Mouse (Mus musculus) CD4-positive, CD25-positive, alpha-beta regulatory T cell, adult 2 months (primary cell): ENCODE measurements around the gene Slc23a3.

ENCODE experiments used
- DNase-seq: peaks from one replicate; pipeline ENCODE4 v3.0.0-alpha.2; 2012; ENCODE audit warnings: low read depth, low spot score

Slc23a3 gene

DNA sequence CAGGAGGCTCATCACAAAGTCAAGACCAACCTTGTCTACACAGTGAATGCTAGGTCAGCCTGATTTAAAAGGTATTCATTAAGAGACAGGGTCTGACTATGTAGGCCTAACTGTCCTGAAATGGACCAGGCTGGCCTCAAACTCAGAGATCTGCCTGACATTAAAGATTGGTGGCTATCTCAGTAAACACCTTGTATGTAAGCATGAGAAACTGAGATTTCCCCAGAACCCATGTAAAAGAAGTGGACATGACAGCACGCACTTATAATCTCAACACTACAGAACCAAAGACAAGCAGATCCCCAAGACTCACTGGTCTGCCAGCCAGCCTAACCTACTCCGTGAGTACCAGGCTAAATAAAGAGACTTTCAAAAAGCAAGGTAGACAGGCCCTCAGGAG is 4.8 kb upstream of the Slc23a3 start:
- no peak for DNase-seq

DNA sequence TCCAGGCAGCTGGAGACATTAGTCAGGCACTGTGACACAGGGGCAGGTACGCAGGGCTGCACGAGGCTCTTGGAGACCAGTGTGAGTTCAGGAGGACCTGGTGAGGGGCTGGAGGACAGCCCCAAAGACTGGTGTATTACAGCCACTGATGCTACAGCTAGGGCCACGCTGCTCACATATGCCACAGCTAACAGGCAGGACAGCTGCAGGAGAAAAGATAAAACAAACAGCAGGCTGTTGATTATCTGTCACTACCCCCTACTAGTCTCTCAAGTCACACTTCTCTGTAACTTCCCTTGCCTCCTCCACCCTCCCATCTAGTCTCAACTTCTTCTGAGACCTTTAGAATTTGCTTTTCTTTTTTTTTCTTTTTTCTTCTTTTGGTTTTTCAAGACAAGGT is 3.0 kb upstream of the Slc23a3 start:
- no peak for DNase-seq

DNA sequence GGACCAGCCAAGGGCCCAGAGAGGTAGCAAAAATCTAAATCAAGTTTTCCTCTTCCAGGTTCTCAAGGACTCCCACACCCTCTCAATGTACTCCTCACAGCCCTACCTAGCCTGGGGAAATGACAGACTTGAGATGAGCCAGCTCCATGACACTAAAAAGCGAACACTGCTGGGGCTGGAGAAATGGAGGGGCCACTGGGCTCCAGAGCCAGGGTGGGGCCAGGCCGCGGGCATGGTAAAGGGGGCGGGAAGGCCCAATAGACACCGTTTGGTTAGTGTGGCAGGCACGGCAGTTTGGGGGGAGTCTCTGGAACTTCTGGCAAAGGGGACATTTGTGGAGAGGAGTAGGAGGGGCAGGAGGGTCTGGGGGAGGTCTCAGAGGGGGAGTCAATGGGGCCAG is 2.6 kb upstream of the Slc23a3 start:
- no peak for DNase-seq

DNA sequence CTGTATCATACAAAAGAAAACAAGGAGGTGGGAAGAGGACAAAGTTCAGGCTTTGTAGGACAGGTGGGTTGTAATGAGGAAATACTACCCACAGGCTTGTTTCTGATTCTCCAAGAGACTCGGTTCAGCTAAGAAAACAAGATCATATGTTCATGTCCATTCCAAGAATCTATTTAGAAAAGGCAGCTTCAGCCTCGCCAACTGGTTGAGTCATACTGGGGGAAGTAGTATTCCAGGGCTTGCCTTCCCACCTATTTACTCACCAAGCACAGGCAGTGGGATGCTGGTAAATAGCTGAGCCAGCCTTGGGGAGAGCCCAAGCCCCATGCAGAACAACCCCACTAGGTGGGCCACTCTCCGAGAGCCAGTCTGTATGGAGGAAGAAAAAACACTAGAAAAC is 5.0 kb downstream of the Slc23a3 start:
- DNase-seq: no peak

DNA sequence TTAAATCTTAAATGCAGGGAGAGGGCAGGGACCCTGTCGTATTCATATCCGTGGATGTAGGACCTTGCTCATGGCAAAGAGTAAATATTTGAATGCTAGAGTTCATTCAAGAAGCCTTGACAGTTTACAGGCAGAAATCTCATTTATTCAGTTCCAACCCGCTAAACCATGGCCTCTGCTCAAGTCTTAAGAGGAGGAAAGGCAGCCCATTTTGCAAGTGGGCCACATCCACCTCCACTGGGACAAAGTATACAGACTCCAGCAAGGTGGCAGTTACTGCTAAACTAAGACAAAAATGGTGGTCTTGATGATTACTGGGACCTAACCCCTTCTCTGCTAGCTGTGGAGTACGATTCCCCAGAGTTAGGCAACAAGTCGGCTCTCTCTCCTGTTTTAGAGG is 8.3 kb downstream of the Slc23a3 start:
- DNase-seq: no peak

DNA sequence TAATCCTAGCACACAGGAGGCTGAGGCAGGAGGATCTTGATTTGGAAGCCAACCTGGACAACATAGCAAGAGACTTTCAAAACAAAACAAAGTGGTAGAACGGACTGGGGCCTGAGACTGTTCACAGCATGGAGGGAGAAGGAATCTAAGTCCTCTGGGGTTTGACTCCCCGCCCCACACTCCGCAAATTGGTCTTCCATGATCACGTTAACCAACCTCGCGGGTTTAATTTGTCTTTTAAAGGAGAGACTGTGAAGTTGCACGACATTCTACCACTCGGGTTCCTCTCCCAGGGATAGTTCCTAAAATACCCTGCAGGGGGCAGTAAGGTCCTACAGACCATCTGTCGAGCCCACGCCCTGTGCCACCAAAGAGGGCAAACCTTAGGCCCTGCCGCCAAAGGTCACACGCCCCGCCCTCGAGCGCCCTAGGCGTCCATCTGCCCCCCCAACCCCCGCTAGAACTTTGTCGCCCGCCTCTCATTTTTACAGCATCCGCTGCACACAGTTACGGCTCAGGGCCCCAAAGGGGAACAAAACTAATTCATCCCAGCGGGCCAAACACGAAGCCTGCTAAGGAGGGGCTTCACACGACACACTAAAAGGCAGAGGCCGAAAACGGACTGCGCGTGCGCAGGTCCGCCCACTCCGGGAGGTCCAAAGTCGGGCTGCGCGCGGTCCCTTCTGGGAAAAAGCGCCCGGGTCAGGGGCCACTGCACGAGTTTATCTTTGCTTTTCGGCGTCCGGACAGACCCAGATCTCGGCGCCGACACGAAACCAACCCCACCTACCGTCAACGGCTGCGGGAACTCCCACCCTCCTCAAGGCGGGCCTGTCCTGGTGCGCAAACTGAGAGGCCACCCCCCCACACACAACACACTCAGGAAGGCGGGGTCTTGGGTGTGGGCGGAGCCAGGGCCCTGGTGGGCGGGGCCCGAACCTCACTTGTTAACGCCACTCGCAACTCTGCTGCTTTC is 9.1 kb downstream of the Slc23a3 start, which contains the start of gene Nhej1:
Nhej1 (minus strand) TSS at position 855 of the 976 bp plus-strand sequence.
- peak; percentile 98 for DNase-seq

DNA sequence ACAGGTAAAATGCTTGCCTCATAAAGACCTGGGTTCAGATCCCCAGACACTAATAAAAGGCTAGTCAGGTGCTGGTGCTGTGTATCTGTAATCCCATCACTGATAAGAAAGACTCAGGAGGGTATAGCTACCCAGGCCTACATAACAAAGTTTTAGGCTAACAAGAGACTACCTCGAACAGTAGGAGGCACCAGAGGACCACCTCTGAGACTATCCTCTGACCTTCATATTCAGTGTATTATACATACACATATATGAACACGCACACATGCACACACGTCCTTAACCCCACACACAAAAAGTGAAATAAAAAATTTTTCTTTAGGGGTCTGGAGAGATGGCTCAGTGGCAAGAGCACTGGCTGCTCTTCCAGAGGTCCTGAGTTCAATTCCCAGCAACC is 11.5 kb downstream of the Slc23a3 start:
- DNase-seq: peak; percentile 72
